Mouse (Mus musculus) neural tube, embryonic 10.5 days (tissue): ENCODE measurements at regions not wholly inside any gene's neighbourhood (a gene's known extent, or its start where the extent isn't known, plus 50 kb on each side); places are given as distances from the start of the nearest gene placed in this dataset.
A peak's percentile ranks its signal among the peaks of the same experiment; 100 is the strongest.

Experiments
- DNase-seq: peaks from one replicate; pipeline ENCODE4 v3.0.0-alpha.2; 2017; ENCODE audit warnings: low spot score; ENCODE audit errors: extremely low spot score

DNA sequence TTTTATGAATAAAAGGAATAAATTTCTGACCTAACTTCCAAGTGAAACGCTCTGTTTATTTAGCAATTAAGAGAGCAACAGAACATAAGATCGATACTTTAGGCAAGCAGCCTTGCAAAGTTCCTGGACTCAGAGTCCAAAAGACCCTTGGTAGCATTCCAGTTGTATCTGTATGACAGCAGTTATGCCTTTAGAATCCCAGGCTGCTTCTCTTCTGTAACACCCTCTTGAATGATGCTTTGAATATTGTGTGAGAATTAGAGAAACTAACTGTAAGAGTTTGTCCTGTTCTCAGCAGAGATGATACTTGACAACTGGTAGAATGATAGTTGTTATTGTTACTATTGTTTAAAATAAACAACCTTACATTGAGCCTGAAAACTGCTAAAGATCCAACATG lies 148.2 kb upstream of the Thbs1 start:
- DNase-seq, result no peak

DNA sequence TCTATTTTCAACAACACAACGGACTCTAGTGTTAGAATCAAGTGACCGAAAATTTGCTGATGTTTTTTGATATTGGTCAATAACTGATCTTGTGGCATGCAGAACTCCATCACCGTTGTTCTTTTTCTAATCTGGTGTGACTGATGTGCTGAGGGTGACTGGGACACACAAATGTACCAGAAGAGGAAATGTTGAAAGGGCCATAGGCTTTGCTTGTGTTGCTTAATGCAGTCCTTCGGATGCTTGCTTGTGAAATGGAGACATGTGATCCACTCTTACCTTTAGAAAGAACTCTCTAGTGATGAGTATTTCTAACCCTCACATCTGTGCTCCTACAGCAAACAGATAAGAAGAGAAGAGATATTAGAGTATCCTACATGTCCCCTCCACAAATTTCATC lies 145.9 kb upstream of the Thbs1 start:
- no peak for DNase-seq

DNA sequence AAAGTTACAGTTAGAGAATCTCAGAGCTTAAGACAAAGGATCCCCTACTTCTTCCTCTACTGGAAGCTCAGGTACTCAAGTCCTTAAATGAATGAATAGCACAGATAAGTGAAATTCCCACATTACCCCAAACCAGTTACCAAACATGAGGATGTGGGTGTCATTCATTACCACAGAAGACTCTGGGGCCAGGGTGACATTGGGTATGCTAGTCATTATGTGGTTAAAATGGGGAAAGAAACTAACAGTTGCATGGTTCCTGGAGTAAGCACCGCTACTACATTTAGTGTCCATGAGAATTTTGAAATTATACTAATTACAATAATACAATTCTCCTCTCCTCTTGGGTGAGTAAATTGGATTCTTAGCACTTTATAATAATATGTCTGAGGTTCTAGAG lies 142.9 kb upstream of the Thbs1 start:
- DNase-seq, result no peak

DNA sequence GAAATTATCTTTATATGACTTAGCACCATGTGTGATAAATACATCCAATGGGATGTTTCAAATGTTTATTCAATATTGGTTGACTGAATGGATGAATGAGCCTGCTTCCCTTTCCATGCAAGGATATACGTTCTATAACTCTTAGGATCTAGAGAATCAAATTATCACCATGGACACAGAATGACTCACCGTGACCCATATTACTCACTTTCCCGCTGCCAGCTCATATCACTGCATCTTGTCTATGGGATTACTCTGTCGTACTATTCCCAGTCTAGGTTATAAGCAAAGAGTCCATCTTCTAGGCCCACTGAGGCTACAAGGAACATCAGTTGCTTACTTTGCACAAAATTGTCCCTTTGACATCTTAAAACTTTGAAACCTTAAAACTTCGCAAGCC lies 141.0 kb upstream of the Thbs1 start:
- no peak for DNase-seq

DNA sequence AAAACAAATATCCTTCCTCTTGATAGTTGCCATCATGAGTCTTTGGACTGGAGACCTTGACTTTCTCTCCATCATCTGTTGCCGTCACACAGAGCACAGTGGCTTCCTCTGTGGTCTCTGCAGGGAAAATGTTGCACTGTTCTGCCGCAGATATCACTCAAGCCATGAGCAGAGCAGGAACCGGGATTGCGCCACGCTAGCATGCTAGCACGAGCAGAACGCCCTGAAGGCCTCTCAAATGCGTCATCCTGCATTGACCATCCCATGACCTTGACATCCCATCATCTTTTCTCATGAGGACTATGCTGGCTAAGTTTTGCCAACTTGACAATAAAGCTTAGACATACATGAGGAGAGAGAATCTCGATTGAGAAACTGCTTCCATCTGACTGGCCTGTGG lies 134.6 kb upstream of the Thbs1 start:
- DNase-seq, result no peak

DNA sequence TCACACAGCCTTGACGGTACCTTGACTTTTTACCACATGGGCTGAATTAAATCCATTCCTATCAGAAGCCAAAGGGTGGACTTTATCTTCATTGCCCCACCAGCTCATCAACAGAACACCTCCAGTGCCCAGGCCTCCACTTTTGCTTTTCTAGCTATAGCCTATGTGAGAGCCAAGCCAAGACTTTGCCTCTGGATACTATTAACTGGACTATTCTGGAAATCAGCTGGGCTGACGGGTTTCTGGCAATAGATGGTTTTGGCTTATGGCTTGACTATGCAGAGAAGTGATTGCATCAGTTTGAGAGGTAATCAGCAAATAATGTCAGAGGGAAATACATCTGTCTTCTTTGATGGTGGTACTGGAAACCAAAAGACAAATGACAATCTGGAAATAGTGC lies 130.8 kb upstream of the Thbs1 start:
- no peak for DNase-seq

DNA sequence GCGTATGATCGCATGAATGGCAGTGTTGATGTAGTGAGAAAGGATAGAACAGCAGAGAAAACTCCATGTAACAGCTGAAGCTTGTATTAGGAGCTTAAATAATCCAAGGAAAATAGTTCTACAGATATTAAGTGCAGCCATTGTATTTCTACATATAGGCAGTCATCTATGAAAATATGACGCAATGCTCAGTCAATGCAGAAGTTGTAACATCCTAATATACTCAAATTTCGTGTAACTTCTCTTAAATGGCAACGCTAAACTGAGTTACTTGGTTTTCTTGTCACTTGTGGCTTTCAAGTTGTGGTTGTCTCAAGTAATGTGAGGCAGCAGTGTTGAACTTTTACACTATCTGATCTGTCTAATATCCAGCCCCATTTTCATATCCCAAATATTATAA lies 127.1 kb upstream of the Thbs1 start:
- DNase-seq, result no peak

DNA sequence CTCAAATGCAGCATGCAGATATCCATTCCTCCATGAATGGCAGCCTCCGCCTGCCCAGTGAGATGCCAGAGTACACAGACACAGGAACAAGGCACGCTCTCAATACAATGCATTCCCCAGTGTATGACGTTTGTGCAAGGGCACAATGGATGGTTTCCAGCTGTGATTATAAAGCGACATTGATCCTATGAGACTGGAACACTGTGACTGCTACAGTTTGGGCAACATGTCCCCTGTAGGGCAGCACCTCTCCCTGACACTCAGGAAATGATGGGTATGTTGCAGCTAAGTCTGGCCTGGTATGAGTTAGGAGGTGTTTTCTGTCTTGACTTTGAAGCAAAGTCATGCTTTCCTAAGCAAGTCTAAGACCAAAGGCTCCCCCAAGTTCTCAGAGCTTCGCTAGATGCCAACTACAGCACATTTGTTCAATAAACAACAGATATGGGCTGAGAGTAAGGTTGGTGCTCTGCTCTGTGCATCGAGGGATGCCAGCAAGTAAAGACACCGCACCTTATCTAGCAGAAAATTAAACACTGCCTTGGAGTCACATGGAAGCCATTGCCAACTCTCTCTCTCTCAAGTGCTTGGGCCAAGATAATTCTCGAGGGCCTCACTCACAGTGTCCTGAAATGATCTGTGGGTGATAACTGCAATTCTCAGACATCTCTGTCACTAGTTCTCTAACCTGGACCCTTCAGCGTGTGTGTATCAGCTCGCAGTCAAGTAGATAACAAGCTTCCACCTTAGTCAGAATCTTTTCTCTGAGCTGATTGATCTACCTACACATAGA lies 124.1 kb upstream of the Thbs1 start:
- DNase-seq, result no peak

DNA sequence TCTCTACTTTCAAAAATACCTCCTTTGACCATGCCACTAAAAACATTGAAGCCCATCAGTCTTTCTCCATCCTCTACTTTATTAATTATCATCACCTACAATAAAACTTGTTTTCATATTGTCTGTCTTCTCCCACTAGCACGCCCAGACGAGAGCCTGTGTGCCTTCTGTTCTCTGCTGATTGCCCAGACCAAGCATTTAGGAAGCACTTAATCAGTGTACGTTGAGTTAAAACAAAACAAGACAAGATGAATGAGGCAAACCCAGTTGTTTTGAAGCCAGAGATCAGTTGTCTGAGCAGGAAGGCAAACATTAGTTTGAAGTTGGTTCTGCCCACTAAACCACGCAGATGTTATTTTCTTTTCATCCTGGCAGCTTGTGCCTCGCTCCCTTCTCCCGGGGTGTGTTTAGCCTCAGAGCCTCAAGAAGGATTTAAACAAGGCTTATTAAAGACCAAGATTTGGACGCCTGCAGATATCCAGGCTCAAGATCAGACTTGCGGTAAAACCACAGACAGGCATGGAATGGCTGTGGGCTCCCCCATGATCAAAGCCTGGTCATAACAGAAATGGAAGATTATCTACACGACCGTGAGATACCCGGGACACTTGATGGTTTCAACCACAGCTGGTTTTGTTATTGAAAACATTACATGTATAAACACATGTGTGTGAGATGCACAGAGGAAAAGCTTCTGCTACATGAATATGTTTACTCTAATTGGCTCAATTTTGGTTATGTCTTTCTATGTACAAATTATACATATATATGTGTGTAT lies 123.1 kb upstream of the Thbs1 start:
- DNase-seq, result no peak

DNA sequence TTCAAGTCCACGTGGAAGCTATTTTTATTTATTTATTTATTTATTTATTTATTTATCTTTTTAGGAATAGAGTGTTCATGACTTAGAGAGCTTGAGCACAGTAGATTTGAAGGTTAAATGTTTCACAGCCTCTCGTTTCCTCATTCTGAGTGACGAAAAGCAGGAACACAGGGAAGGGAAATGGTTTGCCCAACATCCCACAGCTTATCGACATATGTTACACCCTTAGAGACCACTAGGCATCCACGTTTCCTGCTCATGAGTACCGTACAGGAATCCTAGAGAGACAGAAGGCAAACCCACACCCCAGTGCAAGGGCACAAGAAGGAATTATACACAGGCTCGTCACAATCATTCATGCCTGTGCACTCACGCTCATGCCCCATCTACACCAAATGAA lies 122.5 kb upstream of the Thbs1 start:
- DNase-seq, result no peak

DNA sequence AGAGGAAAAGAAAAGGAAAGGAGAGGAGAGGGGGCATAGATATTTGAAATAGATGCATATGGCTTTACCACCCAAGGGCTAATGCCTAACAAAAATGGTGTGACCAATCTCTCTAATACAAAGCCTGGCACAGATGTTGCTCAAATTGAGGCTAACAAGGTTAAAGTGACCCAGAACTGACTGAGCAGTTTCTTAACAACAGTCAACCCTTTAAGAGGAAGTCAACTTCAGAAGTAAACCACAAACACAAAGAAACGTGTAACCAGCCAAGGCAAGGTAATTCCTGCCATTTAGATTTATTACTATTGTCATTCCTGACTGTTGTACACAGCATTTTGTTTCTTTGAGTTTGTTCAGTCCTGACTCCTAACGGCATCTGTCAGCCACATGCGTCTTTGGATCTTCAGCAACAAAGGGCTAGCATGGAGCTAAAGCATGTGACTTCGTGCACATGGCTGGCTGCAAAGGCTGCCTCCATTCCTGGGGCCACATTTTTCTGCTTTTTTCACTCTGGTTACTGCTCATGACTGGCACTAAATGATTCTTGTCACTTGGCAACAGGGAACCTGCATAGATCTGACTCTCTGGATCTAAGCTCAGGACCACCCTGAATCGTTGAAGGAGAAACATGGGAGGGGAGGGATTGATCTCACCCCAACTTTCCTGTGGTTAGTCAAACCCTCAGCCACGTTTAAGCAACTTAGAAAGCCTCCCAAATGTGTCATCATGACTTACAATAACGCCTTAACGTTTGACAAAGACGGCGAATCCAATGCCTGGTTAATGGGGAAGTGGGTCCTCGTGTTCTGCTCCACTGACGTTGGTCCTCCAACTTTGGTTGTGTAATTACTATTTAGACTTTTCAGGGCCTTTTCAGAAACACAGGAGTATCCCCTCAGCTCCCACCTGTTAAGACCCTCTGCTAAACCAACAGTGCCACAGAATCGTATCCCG lies 115.3 kb upstream of the Thbs1 start:
- no peak for DNase-seq

DNA sequence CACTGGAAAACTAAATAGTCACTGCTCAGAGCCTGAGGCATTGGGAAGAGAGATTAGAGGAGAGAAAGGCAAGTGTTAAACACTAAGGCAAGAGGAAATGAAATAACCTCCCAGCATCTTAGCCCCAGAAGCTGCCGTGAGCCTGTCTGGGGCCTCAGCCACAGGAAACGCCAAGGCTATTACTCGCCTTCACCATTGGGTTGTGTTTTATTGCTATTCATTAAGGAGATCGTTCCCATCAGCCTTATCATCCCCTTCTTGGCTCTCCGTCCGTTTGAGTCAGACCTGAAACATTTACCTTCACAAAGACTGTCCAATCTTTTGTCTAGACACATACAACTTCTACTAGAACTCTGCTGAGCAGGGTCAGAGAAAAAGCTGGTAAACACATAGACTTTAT lies 112.0 kb upstream of the Thbs1 start:
- DNase-seq, result no peak

DNA sequence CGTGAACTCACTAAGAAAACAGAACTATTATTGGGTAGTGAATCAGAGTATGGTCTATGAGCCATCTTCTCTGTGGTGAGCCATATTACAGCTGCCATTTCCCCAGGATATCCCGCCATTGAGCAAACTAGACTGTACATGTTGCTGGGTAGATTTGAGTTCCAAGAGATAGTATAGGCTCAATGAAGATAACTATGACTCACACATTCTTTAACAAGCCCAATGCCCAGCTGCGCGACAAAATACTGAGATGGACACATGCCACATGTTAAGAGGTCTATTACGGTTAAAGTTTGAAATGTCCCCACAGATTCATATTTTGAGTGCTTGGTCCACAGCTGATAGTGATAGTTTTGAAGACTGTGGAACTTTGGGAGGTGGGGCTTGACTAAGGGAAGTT lies 107.5 kb upstream of the Thbs1 start:
- no peak for DNase-seq

DNA sequence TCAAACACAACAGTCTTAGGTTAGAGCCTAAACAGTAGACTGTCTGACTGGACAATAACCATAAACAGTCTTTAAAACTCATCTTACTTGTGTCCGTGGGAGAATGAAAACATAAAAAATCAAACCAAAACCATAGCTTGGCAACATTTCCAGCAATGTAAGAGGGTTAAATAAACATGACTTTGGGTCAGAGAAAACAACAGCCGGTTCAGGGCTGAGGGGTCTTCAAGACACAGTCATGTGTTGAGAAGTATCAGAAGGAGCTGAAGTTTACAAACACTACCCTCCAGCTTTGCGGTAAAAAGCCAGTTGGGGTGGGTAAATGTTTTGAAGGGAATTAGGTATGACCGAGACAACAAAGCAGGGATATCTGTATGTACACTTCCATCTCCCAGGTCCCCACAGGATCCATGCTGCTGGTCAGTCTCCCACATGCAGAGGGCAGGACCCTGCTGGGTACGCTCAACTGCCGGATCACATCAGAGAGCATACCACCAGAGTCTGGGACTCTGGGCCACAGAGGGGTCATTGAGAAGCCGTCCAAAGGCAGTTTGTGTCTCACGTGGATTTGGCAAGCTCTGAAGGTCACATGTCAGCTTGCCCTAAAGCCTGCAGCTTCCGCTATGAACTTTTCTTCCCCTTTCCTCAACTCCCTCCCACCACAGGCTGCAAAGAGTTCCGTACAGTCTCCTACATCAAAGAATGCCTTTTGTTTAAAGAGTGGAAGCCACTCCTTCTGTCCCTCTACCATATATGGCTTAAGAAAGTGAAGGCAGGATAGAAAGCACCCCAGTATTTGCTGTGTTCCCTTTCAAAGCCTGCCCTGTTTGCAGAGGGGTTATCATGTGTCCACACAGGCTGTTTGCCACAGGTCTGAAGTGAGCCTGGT lies 103.9 kb upstream of the Thbs1 start:
- DNase-seq, result peak; percentile 27

DNA sequence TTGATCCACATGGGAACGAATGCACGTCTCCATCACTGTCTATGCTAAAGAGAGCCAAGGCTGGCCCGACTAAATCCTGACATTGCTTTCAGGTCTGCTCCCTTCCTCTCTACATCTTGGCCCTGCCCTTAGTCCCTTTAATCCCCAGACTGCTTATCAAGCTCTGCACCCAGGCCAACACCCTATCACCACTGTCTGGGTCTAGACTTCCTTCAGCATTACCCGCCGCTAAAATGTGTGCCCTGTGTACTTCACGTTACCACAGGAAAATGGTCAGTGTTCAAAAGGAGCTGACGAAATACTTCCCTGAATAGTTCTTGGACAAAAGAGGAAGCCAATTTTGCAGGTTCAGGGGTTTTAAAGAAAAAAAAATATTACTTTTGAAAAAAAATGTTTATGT lies 100.0 kb upstream of the Thbs1 start:
- no peak for DNase-seq

DNA sequence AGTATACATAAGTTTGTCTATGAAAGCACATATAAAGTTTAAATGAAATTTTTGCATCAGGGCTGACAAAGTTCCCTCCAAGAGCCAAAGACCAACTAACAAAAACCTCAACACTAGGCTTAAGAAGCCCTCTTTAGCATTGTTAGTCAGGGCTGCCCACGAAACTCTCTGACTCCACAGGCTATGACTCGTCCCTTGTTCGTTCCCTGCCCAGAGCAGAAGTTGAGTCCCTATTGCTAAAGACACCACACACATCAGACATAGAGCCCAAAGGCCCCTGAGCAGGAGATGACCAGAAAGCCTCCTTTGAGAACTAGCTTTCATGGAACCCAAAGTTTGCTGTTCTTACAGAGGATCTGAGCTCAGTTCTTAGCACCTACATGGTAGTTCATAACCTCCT lies 99.5 kb upstream of the Thbs1 start:
- no peak for DNase-seq

DNA sequence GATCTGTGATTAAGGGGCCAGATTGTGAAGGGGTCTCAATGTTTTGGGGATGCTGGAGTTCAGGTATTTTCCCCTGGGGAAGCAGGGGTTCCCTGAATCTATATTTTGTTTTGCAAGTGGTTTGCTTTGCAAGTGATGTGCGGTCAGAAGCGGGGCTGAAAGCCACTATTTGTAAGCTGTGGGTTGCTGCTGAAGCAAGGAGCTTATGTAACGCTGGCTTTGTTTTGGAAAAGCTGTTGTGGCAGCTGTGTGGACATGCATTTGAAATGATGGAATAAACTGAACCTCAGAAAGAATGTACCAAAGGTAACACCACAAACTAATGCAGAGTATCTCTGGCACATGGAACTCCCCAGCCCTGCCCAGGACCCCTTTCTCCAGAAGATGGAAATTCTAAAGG lies 98.5 kb upstream of the Thbs1 start:
- DNase-seq, result no peak

DNA sequence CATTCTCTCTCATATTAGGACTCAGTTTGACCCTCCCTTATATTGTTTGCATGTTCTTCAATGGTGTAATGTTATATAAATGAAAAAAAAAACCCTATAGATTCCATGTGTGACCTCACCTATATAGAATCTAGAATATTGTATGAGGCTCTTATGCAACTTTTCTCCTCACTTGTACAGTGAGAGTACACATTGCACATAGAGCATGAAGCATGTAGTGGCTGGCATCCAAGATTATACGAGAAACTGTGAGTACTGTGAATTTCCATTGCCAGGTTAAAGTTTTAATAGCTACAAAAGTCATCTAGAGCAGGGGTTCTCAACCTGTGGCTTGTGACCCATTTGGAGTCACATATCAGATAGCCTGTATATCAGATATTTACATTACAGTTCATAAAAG lies 96.5 kb upstream of the Thbs1 start:
- DNase-seq, result no peak

DNA sequence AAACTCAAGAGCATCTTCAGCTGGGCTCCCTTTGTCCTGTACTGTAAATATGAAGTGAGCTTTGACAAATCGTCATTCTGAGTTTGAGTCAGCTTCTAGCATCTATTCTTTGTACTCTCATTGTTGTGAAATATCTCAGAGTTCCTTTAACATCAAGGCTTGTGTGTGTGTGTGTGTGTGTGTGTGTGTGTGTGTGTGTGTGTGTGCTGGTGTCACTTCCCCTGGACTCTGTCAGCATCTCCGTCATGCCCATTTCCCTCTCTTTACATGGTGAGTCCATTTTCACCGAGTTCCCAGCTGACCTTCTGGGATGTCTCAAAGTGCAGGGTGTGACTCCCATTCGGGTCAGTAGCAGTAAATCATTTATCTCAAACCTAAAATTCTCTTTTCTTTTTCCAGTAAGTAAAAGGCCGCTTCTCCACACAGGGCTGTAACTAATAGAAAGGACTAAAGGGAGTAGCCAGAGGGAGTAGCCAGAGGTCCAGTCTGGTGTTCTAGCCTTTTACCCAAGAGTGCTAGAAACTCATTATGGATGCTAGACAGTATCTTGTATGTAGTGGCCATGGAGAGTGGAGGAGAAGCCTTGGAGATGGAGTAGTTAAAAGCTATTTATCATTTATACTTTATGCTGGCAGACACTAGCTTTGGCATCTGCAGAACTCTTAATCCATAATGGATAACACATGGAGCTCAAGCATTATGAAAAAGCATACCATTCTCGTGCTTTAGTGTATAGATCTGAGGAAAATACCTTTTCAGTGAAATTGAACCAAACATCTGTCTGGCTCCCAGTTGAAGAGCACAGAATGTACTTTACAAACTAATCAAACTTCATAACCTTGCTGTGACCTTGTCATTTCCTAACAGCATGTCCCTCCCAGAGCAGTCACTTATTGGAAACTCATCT lies 85.6 kb upstream of the Thbs1 start:
- DNase-seq, result no peak

DNA sequence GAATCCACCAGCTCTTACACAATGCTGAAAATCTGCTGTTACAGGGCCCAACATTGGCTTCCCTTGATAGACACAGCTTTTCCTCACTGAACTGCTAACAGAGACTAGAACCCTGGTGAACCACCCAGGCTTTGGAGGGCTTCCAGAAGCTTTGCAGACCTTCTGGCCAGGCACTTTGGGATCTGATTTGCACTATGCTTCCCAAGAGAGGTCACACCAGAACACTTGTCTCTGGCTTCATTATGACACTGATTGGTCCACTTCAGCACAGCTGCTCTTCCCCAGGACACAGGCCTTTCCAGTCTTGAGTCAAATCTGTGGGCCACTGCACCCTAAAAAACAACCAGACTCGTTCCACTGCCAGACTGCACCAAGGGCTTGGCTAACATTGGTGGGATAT lies 82.8 kb upstream of the Thbs1 start:
- DNase-seq, result no peak
